Mouse (Mus musculus): ENCODE measurements around the gene Fam122b. TPM values are rescaled to one million over a fixed set of nuclear protein-coding genes. Genes with fewer than 3 reads are reported as not detected.

The Fam122b gene
- polyA plus RNA-seq (2014; fragmentation: Illumina TruSeq; extraction: RNeasy Lipid Tissue Mini Kit (QIAGEN cat#74804); ENCODE audit: low read depth, low replicate concordance), result 4.7 TPM

DNA sequence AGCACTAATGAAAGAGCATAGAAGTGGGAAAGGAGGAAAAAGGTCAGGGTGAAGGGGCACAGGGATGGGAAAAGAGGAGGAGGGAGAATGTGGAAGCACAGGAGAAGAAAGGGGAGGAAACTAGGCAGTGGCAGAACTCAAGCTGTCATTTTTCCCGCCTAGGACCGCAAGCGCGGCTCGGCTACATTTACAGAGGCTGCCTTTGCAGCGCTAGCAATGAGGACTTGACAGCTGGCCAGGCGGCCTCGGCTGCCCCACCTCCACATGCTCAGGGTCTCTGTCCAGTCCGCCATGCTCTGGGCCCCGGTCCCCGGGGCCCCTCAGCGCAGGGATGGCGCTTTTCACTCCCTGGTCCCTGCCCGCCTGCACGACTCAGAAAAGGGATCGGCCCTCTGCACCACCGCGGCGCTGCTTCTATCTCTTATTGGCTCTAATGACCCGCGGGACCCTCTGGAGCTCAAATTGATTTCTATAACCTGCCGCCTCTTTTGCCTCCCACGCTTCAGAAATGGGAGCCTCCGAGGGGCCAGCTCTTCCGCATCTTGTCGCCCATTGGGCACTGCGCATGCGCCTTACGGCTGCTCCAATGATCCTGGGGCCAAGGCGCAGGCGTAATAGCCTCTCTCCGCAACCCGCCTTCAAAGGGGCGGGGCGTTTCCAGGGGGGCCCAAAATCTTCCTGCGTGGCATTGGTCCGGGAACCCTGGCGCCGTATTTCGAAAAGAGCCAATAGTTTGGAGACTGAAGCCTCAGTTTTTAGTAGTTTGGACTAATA, at the start of gene Fam122b:
Fam122b (minus strand) TSS at position 517 of the 774 bp plus-strand sequence.

DNA sequence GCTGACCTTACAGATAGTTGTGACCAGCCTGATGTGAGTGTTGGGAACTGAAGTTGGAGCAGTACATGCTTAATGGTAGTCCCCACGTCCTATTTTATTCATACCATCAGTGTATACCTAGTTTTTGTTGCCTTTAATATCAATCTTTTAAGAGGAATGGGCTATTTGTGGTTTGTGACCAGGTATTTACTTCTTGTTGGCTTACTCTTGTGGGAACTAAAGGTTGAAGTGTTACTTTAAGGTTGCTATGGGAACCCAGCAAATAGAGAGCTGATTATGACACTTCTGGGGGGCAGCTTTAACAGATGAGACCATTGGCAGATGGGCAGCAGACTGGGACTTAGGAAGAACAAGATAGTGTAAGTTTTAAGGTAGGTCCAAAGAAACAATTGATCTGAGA, 3.5 kb upstream of the Fam122b start, which contains the start of gene Fam122c:
Fam122c (plus strand) TSS at position 301 of the 400 bp plus-strand sequence.

DNA sequence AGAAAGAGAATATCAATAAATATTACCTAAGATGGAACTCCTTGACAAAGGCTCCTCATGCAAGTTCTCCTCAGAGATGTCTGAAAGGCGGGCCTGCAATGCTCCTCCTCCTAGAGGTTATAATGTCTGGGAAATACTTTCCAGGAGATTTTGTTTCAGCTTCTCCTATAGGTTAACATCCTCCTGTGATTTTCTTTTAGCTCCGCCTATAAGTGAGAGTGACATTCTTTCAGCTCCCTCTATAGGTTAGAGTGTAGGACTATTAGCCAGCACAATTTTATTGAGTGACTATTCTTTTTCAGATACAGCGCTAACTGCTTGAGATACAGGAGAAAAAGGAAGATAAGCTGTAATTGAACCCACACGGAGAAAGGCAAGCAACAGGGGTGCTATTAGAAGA, 29.6 kb downstream of the Fam122b start, which contains the start of gene Plac1:
Plac1 (minus strand) TSS at position 101 of the 400 bp plus-strand sequence.

Other genes with a start within 250 kb of the Fam122b start
- gene Plac1, start 29.7 kb downstream of the Fam122b start, polyA plus RNA-seq (2014; fragmentation: Illumina TruSeq; extraction: RNeasy Lipid Tissue Mini Kit (QIAGEN cat#74804); ENCODE audit: low read depth, low replicate concordance), result 5.5 TPM
- 213 TPM for gene Fam122c, start 3.6 kb upstream of the Fam122b start, polyA plus RNA-seq (2014; fragmentation: Illumina TruSeq; extraction: RNeasy Lipid Tissue Mini Kit (QIAGEN cat#74804); ENCODE audit: low read depth, low replicate concordance)
- gene Mospd1, start 100.7 kb upstream of the Fam122b start, polyA plus RNA-seq (2014; fragmentation: Illumina TruSeq; extraction: RNeasy Lipid Tissue Mini Kit (QIAGEN cat#74804); ENCODE audit: low read depth, low replicate concordance), result 12.3 TPM
- 34.9 TPM for gene Etd, start 165.1 kb upstream of the Fam122b start, polyA plus RNA-seq (2014; fragmentation: Illumina TruSeq; extraction: RNeasy Lipid Tissue Mini Kit (QIAGEN cat#74804); ENCODE audit: low read depth, low replicate concordance)

Data from testis, adult 10 weeks (tissue).